Mouse (Mus musculus) heart, postnatal 25 days (tissue): ENCODE results near the gene Erc2. TPM values are rescaled to one million over a fixed set of nuclear protein-coding genes. Genes with fewer than 3 reads are reported as not detected.

Experiments
- DNase-seq: peaks from one replicate; pipeline ENCODE4 v3.0.0; 2022; ENCODE audit warnings: low spot score
- intact Hi-C: fragments of 180-260 bp; cut with DNase I; formaldehyde crosslinking; loops from one replicate; pipeline ENCODE4 v1.15.1; 2025
- total RNA-seq, 2 experiments: library from RNA; stranded (reverse); gene quantifications; 2 replicates each; pipeline ENCODE4 v1.2.3; 2021

Erc2 gene
- total RNA-seq, 2 experiments from 2014 or later = 0.68 to 0.98 TPM

GRCm38 (mm10) chr14:27889650-27890049 is 267.4 kb downstream of the Erc2 start:
- DNase-seq = no peak
- intact Hi-C loops = no loop called here

- DNase-seq = no peak
- intact Hi-C loops = no loop called here
Measured at GRCm38 (mm10) chr14:27892416-27892815, 270.2 kb downstream of the Erc2 start.

- DNase-seq = no peak
- intact Hi-C loops = no loop called here
Measured at GRCm38 (mm10) chr14:27901772-27902171, 279.5 kb downstream of the Erc2 start.

- intact Hi-C loops = no loop called here
- no peak for DNase-seq
Measured at GRCm38 (mm10) chr14:27921656-27922373, 299.6 kb downstream of the Erc2 start.

GRCm38 (mm10) chr14:27927369-27927768 is 305.1 kb downstream of the Erc2 start:
- no peak for DNase-seq
- intact Hi-C loops = no loop called here

- intact Hi-C loops = no loop called here
- DNase-seq = no peak
Measured at GRCm38 (mm10) chr14:27933533-27933932, 311.3 kb downstream of the Erc2 start.

GRCm38 (mm10) chr14:27935714-27936113 is 313.5 kb downstream of the Erc2 start:
- intact Hi-C loops = no loop called here
- DNase-seq = no peak

- intact Hi-C loops = no loop called here
- DNase-seq = no peak
Measured at GRCm38 (mm10) chr14:27937922-27938321, 315.7 kb downstream of the Erc2 start.

- no peak for DNase-seq
- intact Hi-C loops = no loop called here
Measured at GRCm38 (mm10) chr14:27945276-27945675, 323.0 kb downstream of the Erc2 start.

GRCm38 (mm10) chr14:27946211-27946610 is 324.0 kb downstream of the Erc2 start:
- DNase-seq = peak; percentile 9
- intact Hi-C loops = no loop called here

- intact Hi-C loops = no loop called here
- no peak for DNase-seq
Measured at GRCm38 (mm10) chr14:27948391-27948790, 326.2 kb downstream of the Erc2 start.

GRCm38 (mm10) chr14:27953814-27954213 is 331.6 kb downstream of the Erc2 start:
- intact Hi-C loops = no loop called here
- DNase-seq = no peak

- no peak for DNase-seq
- intact Hi-C loops = no loop called here
Measured at GRCm38 (mm10) chr14:27956801-27957200, 334.6 kb downstream of the Erc2 start.

GRCm38 (mm10) chr14:27973701-27974100 is 351.5 kb downstream of the Erc2 start:
- no peak for DNase-seq
- intact Hi-C loops = no loop called here

- no peak for DNase-seq
- intact Hi-C loops = no loop called here
Measured at GRCm38 (mm10) chr14:27975661-27976060, 353.4 kb downstream of the Erc2 start.

GRCm38 (mm10) chr14:27984758-27985157 is 362.5 kb downstream of the Erc2 start:
- DNase-seq = no peak
- intact Hi-C loops = no loop called here

- no peak for DNase-seq
- intact Hi-C loops = no loop called here
Measured at GRCm38 (mm10) chr14:27985201-27985600, 363.0 kb downstream of the Erc2 start.

- DNase-seq = no peak
- intact Hi-C loops = no loop called here
Measured at GRCm38 (mm10) chr14:27987422-27987821, 365.2 kb downstream of the Erc2 start.

- intact Hi-C loops = no loop called here
Measured at GRCm38 (mm10) chr14:27998551-27998950, 376.3 kb downstream of the Erc2 start.

GRCm38 (mm10) chr14:28004023-28004422 is 381.8 kb downstream of the Erc2 start:
- no peak for DNase-seq
- intact Hi-C loops = no loop called here

More at GRCm38 (mm10) chr14:27998551-27998950, 376.3 kb downstream of the Erc2 start:
- no peak for DNase-seq

- no peak for DNase-seq
- intact Hi-C loops = no loop called here
Measured at GRCm38 (mm10) chr14:28010536-28011280, 388.5 kb downstream of the Erc2 start.
